Mouse (Mus musculus) ovary, postnatal 10 days (tissue): Measurements from ENCODE around the gene Gnai3.

Experiments used
- DNase-seq: peaks from one replicate; pipeline ENCODE4 v3.0.0; 2022; ENCODE audit warnings: low spot score

Gnai3 gene

DNA sequence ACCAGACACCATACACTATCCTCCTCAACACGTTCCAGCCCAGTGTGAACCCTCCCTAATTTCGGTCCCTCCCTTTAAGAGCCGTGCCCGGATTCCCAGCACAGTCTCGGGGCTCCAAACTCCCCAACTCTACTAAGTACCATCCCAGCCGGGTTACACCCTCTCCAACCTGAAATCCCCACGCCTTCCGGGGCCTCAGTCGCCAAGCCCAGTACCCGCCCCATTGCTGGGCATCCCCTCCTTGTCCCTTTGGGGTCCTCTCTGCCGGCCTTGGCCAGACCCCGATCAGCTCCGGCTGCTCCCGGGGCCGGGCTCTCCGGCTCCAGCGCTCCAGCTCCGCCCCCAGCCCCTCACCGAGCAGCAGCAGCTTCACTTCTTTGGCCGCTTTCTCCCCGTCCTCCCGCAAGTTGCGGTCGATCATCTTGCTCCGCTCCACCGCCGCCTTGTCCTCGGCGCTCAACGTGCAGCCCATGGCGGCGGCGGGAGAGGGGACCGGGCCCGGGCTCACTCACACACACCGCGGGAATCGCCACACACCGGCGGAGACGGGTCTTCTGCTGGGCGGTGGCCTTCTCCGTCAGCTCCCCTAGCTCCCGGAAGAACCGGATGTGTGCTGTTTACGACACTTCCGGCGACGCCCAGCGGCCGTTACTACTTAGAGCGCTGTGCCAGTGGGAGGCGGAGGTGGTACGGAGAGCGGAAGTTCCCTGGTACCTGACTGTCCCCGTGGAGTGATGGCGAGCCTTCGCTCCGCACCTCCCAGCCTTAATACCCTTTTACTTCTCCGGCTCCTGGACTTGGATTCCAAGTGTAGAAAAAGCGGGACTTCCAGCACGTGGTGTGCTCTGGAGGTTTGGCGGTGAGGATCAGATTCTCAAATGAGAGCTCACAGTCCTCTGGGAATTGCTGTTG lies at the start of gene Gnai3:
Gnai3 (minus strand) TSS at position 613 of the 912 bp plus-strand sequence.
- DNase-seq: peak; percentile 77

GRCm38 (mm10) chr3:108195287-108195686 lies 49.3 kb upstream of the Gnai3 start:
- no peak for DNase-seq

DNA sequence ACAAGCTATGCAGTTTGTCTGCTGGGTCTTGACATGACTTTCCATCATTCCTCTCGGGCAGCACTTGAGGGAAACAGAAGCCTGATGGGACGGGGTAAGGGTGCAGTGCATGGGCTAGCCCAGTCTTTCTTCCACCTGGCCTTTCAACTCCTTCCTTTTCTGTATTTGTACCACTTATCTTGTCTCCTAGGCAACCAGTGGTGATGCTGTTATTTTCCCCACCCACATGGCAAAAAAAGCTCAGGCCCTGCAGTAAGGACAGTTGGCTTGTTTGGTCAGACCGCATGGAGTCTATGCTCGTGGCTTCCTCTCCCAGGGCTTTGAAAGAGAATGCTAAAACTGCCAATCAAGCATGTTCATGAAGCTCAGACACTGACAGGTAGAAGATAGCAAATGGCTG lies 47.7 kb upstream of the Gnai3 start:
- no peak for DNase-seq

DNA sequence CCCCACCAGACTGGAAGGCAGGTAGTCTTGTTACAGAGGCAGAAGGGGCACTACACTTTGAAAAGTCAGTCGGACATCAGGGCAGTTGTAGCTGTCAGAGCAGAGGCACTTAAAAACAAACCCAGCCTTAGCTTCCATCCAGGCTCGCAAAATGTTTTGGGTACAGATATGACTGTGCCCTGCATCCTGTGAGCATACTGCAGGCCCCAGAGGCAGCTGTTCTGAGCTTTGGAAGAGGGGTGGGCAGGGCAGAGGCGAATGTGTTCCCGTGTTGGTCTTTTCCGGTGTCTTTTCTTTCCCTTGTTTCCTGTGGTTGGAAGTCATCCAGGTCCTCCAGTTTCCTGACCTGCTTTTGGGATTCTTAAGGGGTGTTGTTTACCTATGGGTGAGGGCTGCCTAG lies 44.0 kb upstream of the Gnai3 start:
- no peak for DNase-seq

DNA sequence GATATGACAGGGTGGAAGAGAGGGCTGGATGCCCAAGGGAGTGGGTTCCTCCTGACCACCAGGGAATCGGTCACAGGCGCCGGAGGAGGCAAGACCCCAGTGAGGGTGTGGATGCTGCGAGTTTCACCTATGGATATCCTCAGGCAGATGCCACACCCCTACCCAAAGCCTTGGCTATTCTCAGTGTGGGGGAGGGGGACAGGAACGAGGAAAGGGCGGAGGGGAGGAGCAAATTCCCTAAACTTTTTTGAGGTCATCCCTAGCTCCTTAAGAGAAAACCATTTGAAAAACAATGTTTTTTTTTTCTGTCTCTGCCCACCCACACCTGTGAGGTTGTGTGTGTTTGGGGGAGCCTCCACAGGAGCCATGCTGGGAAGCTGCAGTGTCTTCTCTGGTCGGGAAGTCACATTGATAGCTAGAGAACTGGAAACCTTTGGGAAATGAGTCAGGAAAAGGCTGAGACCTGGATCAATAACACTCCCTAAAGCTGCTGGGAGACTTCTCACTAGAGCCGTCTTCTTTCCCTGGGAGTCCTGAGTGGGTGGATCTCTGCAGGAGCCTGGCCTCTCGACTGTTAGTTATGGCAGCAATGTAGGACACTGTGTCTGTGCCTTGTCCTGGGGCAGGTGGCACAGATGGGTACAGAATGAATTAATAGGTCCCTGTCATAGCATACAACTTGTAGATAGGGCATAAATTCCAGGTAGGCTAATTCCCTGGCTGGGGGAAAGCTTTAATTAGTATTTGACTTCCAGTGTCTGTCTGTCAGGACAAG lies 43.0 kb upstream of the Gnai3 start:
- DNase-seq: no peak

- no peak for DNase-seq
These were observed 41.3 kb upstream of the Gnai3 start for GRCm38 (mm10) chr3:108187111-108187795.

GRCm38 (mm10) chr3:108186098-108187047 lies 40.4 kb upstream of the Gnai3 start, which contains the start of gene Amigo1:
Gene Amigo1, plus strand, starts transcription at chr3:108186335.
- DNase-seq: no peak

DNA sequence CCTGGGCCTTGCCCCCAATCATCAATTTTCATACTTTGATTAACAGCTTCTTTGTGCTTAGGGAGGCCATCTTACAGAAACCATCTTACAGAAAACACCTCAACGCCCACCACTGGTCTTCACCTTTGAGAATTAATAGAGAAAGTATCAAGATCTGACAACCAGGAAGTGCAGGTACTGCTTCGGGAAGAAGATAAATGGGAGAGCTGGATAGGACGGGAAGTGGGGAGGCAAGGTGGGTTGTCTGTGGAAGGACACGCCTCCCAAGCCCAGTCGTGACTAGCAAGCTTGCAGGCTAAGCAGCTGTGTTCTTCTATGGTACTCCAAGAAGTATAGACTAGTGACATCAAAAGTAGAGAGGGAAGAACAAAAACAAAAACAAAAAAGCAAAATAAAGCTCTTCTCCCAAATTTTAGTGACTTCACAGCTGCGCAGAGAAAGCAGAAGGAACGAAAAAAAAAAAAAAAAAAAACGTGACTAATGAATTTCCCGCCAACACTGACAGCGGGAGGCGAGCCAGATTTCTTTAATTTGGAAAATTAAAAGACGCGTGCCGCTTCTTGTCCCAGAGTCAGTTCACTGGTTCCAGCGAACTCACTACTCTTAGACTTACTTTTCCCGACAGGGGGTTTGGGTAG lies 39.6 kb upstream of the Gnai3 start:
- no peak for DNase-seq

DNA sequence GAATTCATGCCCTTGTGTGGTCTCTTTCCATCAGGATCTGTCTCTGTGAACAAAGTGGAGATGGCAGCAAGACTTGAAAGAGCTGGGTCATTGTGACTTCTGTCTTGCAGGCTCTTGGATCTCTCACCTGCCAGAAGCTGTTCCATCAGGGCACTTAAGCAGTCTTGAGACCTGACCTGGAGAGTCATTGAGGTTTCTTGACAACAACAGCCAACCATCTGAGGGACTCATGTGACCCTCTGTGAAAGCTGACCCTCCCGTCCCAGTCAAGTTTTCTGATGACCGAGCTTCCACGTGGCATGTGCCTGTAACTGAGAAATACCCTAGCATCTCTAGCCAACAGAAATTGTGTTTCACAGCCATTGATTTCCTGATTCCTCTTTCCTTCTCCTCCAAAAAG lies 38.8 kb upstream of the Gnai3 start:
- no peak for DNase-seq

- DNase-seq: no peak
These were observed 34.6 kb upstream of the Gnai3 start for GRCm38 (mm10) chr3:108180514-108180913.

GRCm38 (mm10) chr3:108178756-108179715 lies 33.1 kb upstream of the Gnai3 start:
- no peak for DNase-seq

- DNase-seq: no peak
These were observed 29.0 kb upstream of the Gnai3 start for GRCm38 (mm10) chr3:108174672-108175531.

GRCm38 (mm10) chr3:108169199-108169598 lies 23.3 kb upstream of the Gnai3 start:
- no peak for DNase-seq

- DNase-seq: no peak
These were observed 21.6 kb upstream of the Gnai3 start for GRCm38 (mm10) chr3:108167499-108167898.

DNA sequence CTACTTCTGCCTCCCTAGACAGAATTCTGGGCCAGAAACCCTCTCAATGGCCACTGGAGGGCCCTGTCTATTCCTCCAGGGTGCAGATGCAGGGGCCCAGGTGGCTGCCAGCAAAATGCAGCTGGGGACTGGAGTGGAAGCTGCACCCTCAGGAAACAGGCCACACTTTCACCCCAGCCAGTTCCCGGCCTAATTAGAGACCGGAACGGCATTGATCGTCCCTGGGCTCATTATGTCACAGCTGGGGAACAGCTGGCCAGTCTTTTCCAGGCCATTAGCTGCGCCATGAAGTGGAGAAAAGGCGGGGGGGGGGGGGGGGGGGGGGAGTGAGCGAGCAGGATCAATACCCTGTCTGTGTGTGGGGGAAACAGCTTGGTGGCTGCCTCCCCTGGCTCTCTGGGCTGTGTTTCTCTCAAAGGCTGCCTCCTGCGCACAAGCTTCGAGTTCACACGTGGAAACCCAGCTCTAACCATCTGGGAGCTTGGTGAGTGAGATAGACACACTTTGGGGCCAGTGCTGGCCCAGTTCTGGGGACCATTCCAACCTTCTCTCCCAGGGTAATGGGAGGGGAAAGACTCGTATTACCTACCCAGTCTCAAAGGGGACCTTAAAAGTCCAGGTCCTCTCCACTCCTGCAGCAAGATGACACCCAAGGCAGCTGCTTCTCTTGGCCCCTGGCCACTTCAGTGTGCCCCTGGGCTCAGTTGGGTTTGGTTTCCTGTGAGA lies 20.7 kb upstream of the Gnai3 start:
- no peak for DNase-seq

DNA sequence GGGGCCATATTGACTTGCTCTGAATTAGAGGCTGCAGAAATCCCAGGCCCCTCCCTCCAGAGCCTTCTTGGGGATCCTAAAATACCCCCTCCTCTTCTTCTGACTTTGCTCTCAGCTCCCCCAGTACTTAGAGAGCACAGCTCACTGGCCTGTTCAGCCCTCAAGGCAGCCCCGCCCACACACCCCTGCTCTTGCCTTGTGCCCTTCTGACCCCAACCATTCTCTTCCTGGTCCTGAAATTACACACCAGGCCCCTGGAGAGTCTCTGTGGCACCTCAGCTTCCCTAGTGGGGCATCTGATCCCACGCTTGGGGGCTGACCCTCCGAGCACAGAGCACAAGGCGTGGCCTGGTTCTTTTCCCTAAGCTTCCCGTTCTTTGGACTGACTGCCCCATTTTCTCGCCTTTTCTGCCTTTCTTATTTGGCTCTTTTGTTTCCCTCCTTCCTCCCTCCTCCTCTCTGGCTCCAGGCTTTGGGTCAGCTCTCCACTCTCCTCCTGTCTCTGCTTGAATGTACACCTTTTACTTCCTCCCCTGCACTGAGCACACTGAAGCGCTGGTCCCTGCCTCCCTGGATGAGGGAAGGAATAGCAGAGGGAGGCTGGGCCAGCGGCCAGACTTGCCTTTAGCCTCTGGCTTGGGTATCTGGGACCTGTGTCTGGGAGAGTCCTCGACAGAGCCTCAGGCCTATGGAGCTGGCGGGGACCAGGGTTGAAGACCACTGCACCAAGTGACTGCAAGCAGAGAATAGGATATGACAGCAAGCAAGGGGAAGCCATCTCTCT lies 19.8 kb upstream of the Gnai3 start:
- no peak for DNase-seq

- DNase-seq: no peak
These were observed 18.9 kb upstream of the Gnai3 start for GRCm38 (mm10) chr3:108164807-108165206.
